Mouse (Mus musculus) testis, adult 2 months (tissue): ENCODE results near the gene Lrch3.

ENCODE experiments used
- CTCF ChIP-seq: fragments of 200-500 bp; IDR thresholded peaks from 2 replicates; pipeline ENCODE4 v1.5.1; 2012; ENCODE audit warnings: low read depth, mild to moderate bottlenecking, inconsistent platforms, low read length, moderate library complexity; ENCODE audit not compliant: control insufficient read depth, insufficient read depth, insufficient replicate concordance
- POLR2A ChIP-seq: fragments of 200-500 bp; IDR thresholded peaks from 2 replicates; pipeline ENCODE4 v1.6.1; 2012; ENCODE audit warnings: low read depth, mild to moderate bottlenecking, inconsistent platforms, low read length, moderate library complexity; ENCODE audit not compliant: control insufficient read depth

DNA sequence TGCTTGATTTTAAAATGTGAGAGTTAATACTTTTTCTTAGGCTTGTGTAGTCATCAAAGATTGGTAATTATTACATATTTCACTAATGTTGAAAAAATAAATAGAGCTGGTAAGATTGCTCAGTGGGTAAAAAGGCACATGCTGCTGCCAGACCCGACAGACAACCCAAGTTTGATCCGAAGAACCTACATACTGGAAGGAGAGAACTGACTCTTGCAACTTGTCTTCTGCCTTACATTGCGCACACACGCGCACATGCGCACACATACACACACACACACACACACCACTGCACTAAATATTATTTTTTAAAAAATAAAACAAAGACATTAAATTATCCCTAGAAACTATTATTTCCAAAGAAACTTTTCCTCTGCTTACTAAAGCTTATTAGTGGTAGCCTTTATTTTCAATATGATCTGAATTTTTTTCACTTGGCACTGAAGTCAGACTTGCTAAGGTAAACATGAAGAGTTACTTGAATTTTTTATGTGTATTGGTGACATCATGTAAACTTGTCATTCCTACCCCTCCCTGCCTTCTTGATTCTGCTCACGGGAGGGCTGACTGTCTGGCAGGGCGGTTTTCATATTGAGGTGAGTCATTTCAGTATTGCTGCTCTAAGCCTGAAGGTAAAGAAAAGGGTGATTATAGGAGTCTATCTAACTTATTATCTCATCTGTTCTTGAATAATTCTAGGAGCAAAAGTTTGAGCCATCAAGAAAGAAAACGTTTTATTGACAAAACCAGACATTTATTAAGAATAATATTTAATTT is 1.6 kb downstream of the Lrch3 start:
- TF ChIP-seq POLR2A: no peak
- TF ChIP-seq CTCF: no peak
